Mouse (Mus musculus) embryonic fibroblast, embryonic 13.5 days (primary cell): Measurements from ENCODE around the gene Edem3. TPM values are rescaled to one million over a fixed set of nuclear protein-coding genes. Genes with fewer than 3 reads are reported as not detected.

Experiments
- H3K27ac ChIP-seq: 2 replicates; pipeline ENCODE4 v1.5.1; 2012; ENCODE audit warnings: low read length, control low read depth, inconsistent platforms; ENCODE audit not compliant: insufficient read depth
- H3K4me1 ChIP-seq: 2 replicates; pipeline ENCODE4 v1.6.1; 2011; ENCODE audit warnings: low read length; ENCODE audit not compliant: control insufficient read depth, insufficient read depth
- H3K4me3 ChIP-seq: 2 replicates; pipeline ENCODE4 v1.5.1; 2011; ENCODE audit warnings: mild to moderate bottlenecking, control low read depth, low read length; ENCODE audit not compliant: insufficient read depth
- CTCF ChIP-seq: IDR thresholded peaks from 2 replicates; pipeline ENCODE4 v1.5.1; 2011; ENCODE audit warnings: mild to moderate bottlenecking, control low read depth, low read length, moderate library complexity, borderline replicate concordance; ENCODE audit not compliant: insufficient read depth
- POLR2A ChIP-seq: IDR thresholded peaks from 2 replicates; pipeline ENCODE4 v1.6.1; 2011; ENCODE audit warnings: low read depth, mild to moderate bottlenecking, control low read depth, low read length, moderate library complexity
- polyA plus RNA-seq: library from polyadenylated mRNA; stranded (reverse); fragments of >200 nt; gene quantifications from 2 replicates; pipeline ENCODE4 v1.2.4, GENCODE M21; 2011; ENCODE audit warnings: low read depth; ENCODE audit not compliant: missing spikeins, insufficient read length

The Edem3 gene
- polyA plus RNA-seq, 1 experiment, result 40.1 TPM

DNA sequence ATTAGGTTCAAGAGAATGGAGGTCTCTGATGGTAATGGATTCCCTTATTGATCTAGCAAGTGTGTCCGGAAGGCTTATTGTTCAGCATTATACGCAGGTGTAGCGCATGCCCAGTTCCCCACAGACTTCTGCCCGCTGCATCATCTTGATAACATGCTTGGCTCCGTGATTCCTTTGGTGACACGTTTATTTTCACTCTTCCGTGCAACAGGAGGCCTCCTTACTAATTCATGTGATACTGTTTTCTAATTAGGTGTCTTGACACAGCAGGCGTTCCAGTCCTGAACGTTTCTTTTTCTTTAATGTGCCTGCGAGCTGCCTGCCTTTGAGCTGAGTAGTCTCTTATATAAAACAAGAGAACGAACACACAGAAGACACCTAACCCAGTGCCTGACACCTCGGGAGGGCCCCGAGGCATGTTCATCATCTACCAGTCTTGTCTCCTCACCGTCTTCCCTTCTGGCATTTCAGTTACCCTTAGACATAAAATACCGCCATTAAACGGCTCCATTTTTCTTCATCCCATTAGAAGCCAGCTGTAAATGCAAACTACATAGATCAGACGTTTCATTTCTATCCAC, 90.2 kb downstream of the Edem3 start:
- TF ChIP-seq POLR2A (no peak), CTCF (no peak)
- H3K4me1 ChIP-seq, result 0 out of 2 replicates have a peak, but pooled peaks cover 2% of the 10 kb centered on the region
- no peak overlapping the region for H3K4me3 ChIP-seq
- no peak overlapping the region for H3K27ac ChIP-seq

DNA sequence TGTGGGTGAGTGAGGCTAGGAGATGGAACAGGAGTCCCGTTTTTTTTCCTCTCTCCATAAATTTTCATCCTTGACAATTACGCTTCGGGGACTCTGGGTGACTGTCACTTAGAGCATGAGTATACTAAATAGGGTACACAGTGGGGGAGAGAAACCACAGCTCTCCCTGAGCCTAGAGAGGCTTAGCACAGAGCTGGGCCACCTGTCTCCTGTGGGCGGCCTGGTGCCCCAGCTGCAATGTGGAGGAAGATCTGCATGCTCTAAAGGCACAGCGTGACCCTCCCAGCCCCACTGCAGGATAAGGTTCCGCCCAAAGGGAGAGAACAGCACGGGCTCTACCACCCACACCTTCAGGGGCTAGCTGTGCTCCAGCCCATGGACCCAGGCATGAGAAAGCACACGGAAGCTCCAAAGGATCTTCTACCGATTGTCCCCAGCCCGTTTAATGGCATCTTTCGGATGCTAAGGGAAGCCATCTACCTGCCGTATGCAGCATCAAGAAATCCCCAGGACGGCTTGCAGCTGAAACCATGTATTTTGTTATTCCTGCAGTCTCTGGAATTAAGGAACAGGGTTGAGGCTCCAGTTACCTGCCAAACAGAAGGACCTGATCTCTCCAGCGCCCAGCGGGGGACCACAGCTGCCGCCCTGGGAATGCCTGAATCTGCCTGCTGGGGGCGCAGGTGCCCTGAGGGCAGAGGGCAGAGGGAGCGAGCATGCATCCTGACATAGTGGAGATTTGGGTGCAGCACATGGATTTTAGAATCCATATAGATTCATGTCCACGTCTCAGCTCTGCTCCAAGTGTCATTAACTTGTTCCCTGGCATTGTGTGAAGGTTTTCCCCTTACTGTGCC, 91.0 kb downstream of the Edem3 start:
- H3K4me1 ChIP-seq, result 0 out of 2 replicates have a peak, but pooled peaks cover 2% of the 10 kb centered on the region
- H3K4me3 ChIP-seq, result no peak overlapping the region
- no peak overlapping the region for H3K27ac ChIP-seq
- no peak for TF ChIP-seq POLR2A
- 0 out of 2 replicates have a peak, but pooled peaks have one; percentile 12 for TF ChIP-seq CTCF

DNA sequence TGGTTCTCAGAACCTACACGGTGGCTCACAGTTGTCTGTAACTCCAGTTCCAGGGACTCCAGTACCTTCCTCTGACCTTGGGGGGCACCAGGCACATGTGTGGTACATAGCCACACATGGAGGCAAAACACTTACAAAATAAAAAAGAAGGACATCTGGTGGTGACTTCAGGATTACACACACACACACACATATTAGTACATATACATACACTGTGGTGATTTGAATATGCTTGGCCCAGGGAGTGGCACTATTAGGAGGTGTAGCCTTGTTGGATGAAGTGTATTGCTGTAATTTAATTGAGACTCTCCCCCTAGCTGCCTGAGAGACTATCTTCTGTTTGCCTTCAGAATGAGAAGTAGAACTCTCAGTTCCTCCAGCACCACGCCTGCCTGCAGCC, 93.1 kb downstream of the Edem3 start:
- H3K27ac ChIP-seq, result no peak overlapping the region
- no peak for TF ChIP-seq CTCF
- TF ChIP-seq POLR2A, result no peak
- H3K4me1 ChIP-seq, result 0 out of 2 replicates have a peak, but pooled peaks cover 2% of the 10 kb centered on the region
- no peak overlapping the region for H3K4me3 ChIP-seq

DNA sequence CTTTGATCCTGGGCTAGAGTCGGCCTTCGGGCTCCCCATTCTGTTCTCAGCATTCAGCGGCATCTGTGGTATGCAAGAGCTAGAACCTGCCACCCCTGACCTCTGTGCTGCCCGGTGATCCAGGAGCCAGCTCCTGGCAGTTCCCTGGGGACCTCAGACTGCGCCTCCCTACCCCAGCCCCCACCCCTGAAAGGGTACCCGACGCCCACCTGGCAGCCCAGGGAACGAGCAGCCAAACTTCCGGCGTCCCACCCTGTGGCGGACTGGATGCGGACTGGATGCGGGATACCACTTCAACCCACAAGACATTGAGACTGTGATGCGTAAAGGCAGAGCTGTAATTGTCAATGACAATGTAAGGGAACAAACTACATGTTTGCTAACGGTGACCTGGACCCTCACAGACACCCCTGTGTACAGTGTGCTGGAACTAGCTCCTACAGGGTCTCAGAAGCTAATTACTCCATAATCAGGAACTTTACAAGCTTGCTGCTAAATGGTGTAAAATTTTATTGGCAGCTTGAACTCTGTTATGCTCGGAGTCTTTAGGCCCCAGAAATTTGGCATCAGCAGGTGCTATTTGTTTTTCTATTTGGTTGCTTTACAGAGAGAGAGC, 94.9 kb downstream of the Edem3 start:
- H3K4me3 ChIP-seq, result no peak overlapping the region
- H3K27ac ChIP-seq, result no peak overlapping the region
- 0 out of 2 replicates have a peak, but pooled peaks cover 2% of the 10 kb centered on the region for H3K4me1 ChIP-seq
- TF ChIP-seq POLR2A, result no peak
- TF ChIP-seq CTCF, result no peak

DNA sequence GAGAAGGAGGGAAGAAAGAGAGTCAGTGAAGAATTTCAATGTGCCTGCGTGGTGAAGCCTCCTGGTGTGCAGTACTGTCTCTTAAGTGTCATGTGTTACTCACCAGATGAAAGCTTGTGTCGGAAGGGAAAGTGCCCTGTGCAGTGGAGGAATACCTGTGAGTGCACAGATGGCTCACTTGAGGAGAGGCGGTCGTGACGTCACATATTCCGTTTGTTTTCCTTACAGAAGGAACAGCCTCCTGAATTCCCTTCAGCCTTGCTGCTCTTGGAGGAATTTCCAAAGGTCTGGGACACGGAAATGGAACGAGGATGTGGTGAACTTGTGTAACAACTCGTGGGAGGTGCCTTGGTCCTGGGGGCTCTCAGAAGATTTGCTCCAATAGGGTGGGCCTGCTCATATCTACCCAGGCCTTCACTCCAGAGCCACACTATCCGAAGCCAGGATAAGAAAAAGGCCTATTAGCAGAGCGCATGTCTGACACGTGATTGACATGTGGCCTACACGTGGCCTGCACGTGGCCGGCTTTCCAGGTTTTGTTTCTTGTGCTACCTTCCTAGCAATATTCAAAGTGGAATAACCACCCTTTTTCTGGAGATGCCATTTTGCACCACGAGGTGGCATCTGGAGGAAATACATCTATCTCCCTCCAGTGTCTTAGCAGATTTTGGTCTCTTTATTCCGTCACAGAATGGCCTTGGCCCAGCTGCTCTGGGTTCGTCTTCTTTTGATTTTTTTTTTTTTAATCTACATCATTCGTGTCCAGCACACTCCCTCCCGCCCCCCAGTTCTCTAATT, 96.1 kb downstream of the Edem3 start:
- no peak for TF ChIP-seq CTCF
- no peak for TF ChIP-seq POLR2A
- H3K4me1 ChIP-seq, result 0 out of 2 replicates have a peak, but pooled peaks cover 2% of the 10 kb centered on the region
- no peak overlapping the region for H3K4me3 ChIP-seq
- no peak overlapping the region for H3K27ac ChIP-seq

DNA sequence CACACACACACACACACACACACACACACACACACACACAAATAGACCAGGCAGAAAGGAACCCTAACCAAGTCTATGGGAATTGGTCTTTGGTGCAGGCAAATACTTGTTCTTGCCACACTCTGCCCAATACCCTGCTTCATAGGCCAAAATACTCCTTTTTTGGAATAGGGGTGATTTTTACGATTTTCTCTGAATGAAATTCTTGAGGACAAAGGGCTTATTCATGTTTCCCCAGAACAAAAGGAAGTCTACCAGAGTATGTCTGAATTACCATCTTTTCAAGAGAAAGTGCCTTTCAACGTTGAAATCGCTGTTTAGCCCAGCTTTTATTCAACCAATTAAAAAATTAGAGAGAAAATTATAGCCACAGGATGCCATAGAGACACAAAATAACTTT, 96.8 kb downstream of the Edem3 start:
- Histone ChIP-seq H3K4me1 (0 out of 2 replicates have a peak, but pooled peaks cover under 1% of the 10 kb centered on the region), H3K27ac (no peak overlapping the region), H3K4me3 (no peak overlapping the region)
- TF ChIP-seq CTCF (no peak), POLR2A (no peak)

DNA sequence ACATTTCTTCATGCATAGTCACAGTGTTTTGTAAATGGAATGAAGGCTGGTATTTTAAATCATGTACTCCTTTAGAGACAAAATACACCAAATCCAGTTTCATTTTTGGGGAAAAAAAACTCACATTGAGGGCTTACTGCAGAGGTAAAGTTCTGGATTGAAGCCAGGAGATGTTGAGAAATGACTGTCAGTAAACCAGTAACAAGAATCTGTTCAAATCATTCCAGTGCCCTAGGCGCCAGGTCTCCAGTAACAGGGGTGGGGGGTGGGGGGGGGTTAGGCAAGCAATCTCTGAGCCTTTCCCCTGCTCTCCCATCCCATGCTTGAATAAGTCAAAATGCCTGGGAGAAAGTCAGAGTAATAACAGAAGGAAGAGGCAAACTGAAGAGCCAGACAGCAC, 100.4 kb downstream of the Edem3 start:
- TF ChIP-seq POLR2A, result no peak
- TF ChIP-seq CTCF, result no peak
- H3K27ac ChIP-seq, result no peak overlapping the region
- no peak overlapping the region for H3K4me3 ChIP-seq
- H3K4me1 ChIP-seq, result no peaks in the 10 kb centered on the region

DNA sequence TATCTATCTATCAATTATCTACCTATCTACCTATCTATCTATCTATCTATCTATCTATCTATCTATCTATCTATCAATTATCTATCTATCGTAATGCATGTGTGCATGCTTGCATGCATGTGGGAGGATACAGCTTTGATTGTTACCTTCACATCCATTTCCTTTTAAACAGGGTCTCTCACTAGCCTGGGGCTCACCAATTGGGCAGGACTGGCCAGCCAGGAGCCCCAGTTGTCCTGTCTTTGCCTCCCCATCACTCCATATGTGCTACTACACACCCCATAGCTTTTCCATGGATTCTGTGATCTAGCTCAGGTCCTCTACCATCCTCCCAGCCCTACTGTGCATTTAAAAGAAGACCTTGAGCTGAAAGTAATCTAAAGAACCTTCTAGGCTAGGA, 103.3 kb downstream of the Edem3 start:
- no peak for TF ChIP-seq CTCF
- no peak for TF ChIP-seq POLR2A
- Histone ChIP-seq H3K4me3 (no peak overlapping the region), H3K27ac (no peak overlapping the region), H3K4me1 (no peaks in the 10 kb centered on the region)

DNA sequence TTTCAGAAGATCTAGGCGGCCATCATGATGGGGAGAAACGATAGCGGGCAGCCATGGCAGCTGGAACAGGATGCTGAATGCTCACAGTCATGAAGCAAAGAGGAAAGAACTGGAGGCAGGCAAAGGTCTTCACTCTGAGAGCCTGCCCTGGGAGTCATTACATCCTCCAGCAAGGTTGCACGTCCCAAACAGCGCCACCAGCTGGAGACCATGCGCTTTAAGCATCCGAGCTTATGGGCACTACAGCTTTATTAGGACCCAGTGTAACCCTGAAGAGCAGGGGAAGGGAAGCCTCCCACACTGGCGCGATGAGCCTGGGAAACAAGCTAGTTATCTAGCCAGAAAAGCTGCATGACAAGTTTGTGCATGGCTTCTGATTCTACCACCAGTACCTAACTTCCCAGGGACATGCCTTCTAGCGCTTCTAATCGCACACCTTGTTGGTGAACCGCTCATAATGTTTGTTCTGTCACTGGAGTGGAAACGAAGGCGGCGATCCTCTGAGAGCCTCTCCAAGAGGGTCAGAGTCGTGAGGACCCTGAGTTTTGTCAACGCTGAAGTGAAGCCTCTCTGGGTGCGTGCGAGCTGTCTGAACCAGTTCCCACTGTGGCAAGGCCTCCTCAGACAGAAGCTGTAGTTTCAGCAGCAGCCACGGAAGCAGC, 106.3 kb downstream of the Edem3 start:
- TF ChIP-seq POLR2A (no peak), CTCF (no peak)
- no peak overlapping the region for H3K4me3 ChIP-seq
- no peaks in the 10 kb centered on the region for H3K4me1 ChIP-seq
- H3K27ac ChIP-seq, result no peak overlapping the region
